Mouse (Mus musculus) B cell, adult 67 days (primary cell): ENCODE measurements around the gene B4galt1. TPM values are rescaled to one million over a fixed set of nuclear protein-coding genes. Genes with fewer than 3 reads are reported as not detected.

Experiments used
- total RNA-seq, 2 experiments: library from RNA; stranded (reverse); gene quantifications; 4 replicates each; pipeline ENCODE4 v1.2.4; 2023

Gene B4galt1
- total RNA-seq = 10 to 100 TPM; 41.7 to 42.9 TPM

GRCm38 (mm10) chr4:40853565-40854386 lies at the start of gene B4galt1:
B4galt1 (minus strand) TSS chr4:40854005.

GRCm38 (mm10) chr4:40757780-40758420 lies 95.9 kb downstream of the B4galt1 start, which contains the start of gene Smu1:
Smu1 (minus strand) TSS chr4:40757923.

Other genes starting within 250 kb of the B4galt1 start
- 10 to 100 TPM; 30.0 to 33.3 TPM for gene Aptx, start 150.8 kb downstream of the B4galt1 start, total RNA-seq
- gene Dnaja1, start 131.9 kb downstream of the B4galt1 start, total RNA-seq = 100 to 1,000 TPM; 218 to 520 TPM
- gene Smu1, start 96.1 kb downstream of the B4galt1 start, total RNA-seq = 10 to 100 TPM; 85.5 to 87.1 TPM
- gene Spink4, start 66.0 kb upstream of the B4galt1 start, total RNA-seq = not detected
- 10 to 100 TPM; 66.9 to 69.8 TPM for gene Bag1, start 94.3 kb upstream of the B4galt1 start, total RNA-seq
- gene Chmp5, start 94.4 kb upstream of the B4galt1 start, total RNA-seq = 10 to 100 TPM; 39.9 to 43.6 TPM
- 10 to 100 TPM; 92.8 to 95.6 TPM for gene Nfx1, start 116.9 kb upstream of the B4galt1 start, total RNA-seq
- not detected for gene Aqp7, start 194.1 kb upstream of the B4galt1 start, total RNA-seq
- gene Aqp3, start 244.2 kb upstream of the B4galt1 start, total RNA-seq = 1 to 10 TPM in 1 of 2 experiments, under 1 TPM in 1; 0.41 to 2.9 TPM